Mouse (Mus musculus) forebrain, embryonic 10.5 days (tissue): ENCODE measurements around the gene Lrrc66. TPM values are rescaled to one million over a fixed set of nuclear protein-coding genes. Genes with fewer than 3 reads are reported as not detected.
A peak's percentile ranks its signal among the peaks of the same experiment; 100 is the strongest.

Experiments used
- DNase-seq: peaks from one replicate; pipeline ENCODE4 v3.0.0-alpha.2; 2017; ENCODE audit warnings: low spot score; ENCODE audit errors: extremely low spot score
- H3K27ac ChIP-seq: fragments of 300-500 bp; sonication (generic); 2 replicates; pipeline ENCODE4 v1.5.1; 2016; ENCODE audit warnings: mild to moderate bottlenecking
- H3K27me3 ChIP-seq: fragments of 300-500 bp; sonication (generic); 2 replicates; pipeline ENCODE4 v1.6.1; 2016; ENCODE audit warnings: mild to moderate bottlenecking; ENCODE audit not compliant: poor library complexity, severe bottlenecking
- H3K36me3 ChIP-seq: fragments of 300-500 bp; sonication (generic); replicated peaks from 2 replicates; pipeline ENCODE4 v1.6.1; 2016; ENCODE audit warnings: mild to moderate bottlenecking, moderate library complexity
- H3K4me1 ChIP-seq: fragments of 300-500 bp; sonication (generic); 2 replicates; pipeline ENCODE4 v1.6.1; 2016
- H3K4me3 ChIP-seq: fragments of 300-500 bp; sonication (generic); 2 replicates; pipeline ENCODE4 v1.5.1; 2016; ENCODE audit warnings: mild to moderate bottlenecking, moderate library complexity
- H3K9me3 ChIP-seq: fragments of 300-500 bp; sonication (generic); 2 replicates; pipeline ENCODE4 v1.6.1; 2016; ENCODE audit warnings: mild to moderate bottlenecking, moderate library complexity
- WGBS: fragments of 180-500 bp; shearing (Covaris S2); methylation state at CpG from one replicate; pipeline ENCODE4 v1.1.7; 2016; 5-methylcytosine and 5-hydroxymethylcytosine counted together
- polyA plus RNA-seq: library from polyadenylated mRNA; unstranded; fragments of >200 nt; fragmentation: Nextera tagmentation; extraction: Ambion mirVana; gene quantifications from 2 replicates; pipeline ENCODE4 v1.2.1, GENCODE M21; 2016

The Lrrc66 gene
- polyA plus RNA-seq, 1 experiment from 2014 or later = not detected

DNA sequence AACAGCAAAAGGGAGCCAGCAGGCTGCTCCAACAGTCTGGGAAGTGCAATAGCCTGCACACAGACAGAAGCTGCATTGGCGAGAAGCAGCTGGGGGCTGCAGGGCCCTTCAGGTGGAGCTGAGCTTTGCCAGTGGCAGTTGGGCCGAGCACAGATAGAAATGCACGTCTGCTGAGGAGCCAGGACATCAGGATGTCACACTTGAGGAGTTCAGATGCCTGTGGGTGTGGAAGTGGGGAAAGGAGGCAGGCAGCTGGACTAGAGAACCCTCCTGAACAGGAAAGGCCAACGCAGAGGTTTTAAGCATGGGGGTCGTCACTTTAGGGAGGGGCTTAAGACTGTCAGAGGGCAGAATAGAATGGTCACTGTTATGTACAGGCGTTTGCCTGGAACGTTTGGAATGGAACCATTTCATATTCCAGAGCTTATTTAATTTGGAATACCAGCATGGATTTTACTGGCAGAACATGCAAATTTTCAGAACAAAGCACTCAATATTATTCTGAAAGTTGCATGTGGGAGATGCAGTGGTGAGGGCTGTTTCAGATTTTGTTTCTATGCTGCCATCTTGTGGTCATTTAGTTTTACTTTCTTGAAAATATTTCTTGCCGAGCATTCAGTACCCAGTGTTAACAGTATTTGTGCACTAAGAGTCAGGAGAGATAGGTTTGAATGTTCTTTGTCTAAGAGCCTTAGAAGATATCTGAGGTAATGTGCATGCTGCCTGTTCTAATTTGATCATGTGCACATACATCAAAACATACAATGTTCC is 5.2 kb upstream of the Lrrc66 start:
- H3K9me3 ChIP-seq = peaks cover 10% of the 10 kb centered on the region
- WGBS = 46% methylated on average over 8 of the region's 8 CpGs
- H3K4me1 ChIP-seq = peaks cover 18% of the 10 kb centered on the region
- no peak overlapping the region for H3K4me3 ChIP-seq
- no peaks in the 10 kb centered on the region for H3K27me3 ChIP-seq
- peaks cover 54% of the 10 kb centered on the region for H3K36me3 ChIP-seq
- H3K27ac ChIP-seq = 0 out of 2 replicates have a peak overlapping the region, but pooled peaks have one; percentile 51
- DNase-seq = no peak

DNA sequence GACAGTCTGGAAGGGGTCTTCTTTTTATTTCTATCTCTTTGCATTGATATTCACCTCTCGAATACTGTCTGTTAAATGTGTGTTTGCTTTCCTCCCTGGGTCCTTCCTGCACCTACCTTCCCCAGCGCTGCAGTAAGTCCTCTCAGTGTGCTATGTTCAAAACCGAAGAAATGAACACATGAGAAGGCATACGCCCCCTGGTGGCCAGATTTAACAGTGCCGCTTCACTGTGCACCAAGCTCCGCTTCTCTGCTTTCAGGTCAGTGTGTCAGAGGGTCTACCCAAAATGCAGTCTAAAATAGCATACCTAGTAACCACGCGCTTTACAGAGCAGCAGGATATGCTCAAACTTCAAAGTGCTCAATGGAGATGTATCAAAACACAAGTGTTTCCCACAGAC is 815 bp upstream of the Lrrc66 start:
- no peaks in the 10 kb centered on the region for H3K27me3 ChIP-seq
- DNase-seq = peak; percentile 68
- peaks cover 10% of the 10 kb centered on the region for H3K9me3 ChIP-seq
- no peak overlapping the region for H3K27ac ChIP-seq
- H3K36me3 ChIP-seq = peaks cover 37% of the 10 kb centered on the region
- peaks cover 30% of the 10 kb centered on the region for H3K4me1 ChIP-seq
- no peak overlapping the region for H3K4me3 ChIP-seq
- WGBS = 57% methylated on average over 8 of the region's 8 CpGs

DNA sequence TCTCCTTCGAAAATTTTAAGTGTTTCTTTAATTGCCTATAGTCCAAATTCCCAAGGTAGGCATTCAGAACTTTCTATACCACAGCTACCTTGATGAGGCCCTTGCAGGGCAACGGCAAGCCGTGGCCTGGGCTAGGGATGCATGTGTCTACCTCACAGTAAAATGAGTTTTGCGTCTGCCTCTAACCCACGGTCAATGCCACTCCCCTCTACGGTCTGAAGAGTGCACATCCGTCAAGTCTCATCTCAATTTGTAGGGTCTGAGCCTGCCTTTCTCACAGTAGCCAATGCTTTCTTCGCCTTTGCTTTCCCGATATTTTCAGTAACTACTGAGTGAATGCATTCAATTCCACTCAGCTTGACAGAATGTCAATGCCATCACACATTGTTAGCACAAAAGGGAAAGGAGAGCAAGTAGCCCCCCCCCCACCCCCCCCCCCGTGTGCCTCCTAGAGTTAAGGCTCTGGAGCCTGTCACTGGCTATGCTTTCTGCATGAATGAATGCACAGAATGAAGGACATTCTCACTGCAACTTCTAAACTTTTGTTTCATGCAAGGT is 1.2 kb downstream of the Lrrc66 start:
- peaks cover 10% of the 10 kb centered on the region for H3K9me3 ChIP-seq
- no peak overlapping the region for H3K4me3 ChIP-seq
- no peak for DNase-seq
- no peak overlapping the region for H3K27ac ChIP-seq
- H3K4me1 ChIP-seq = peaks cover 25% of the 10 kb centered on the region
- H3K27me3 ChIP-seq = no peaks in the 10 kb centered on the region
- 57% methylated on average over 10 of the region's 10 CpGs for WGBS
- peaks cover 24% of the 10 kb centered on the region for H3K36me3 ChIP-seq

GRCm38 (mm10) chr5:73630141-73630540 is 2.2 kb downstream of the Lrrc66 start:
- peaks cover 16% of the 10 kb centered on the region for H3K36me3 ChIP-seq
- peaks cover 25% of the 10 kb centered on the region for H3K4me1 ChIP-seq
- WGBS = 90% methylated on average over 5 of the region's 5 CpGs
- no peak overlapping the region for H3K4me3 ChIP-seq
- no peak overlapping the region for H3K27ac ChIP-seq
- H3K27me3 ChIP-seq = no peaks in the 10 kb centered on the region
- no peak for DNase-seq
- peaks cover 10% of the 10 kb centered on the region for H3K9me3 ChIP-seq

DNA sequence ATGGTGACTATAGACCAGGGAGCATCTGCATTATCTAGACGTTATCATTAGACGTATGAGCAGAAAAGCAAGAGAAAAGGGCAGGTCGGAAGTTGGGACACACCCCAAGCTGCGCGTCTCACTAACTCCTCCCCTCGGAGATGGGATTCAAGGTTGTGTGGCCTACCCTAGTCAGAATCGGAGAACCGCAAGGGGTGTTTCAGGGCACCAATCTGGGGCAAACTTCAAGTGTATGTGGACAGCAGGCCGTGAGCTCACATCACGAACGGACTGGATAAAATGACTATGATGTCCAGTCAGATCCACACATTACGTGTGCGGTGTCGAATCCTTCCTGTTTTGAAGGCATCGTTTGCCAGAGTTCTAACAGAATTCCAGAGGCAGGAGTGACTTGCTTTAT is 4.3 kb downstream of the Lrrc66 start:
- Histone ChIP-seq H3K9me3 (no peaks in the 10 kb centered on the region), H3K27me3 (no peaks in the 10 kb centered on the region), H3K36me3 (no peaks in the 10 kb centered on the region), H3K4me3 (no peak overlapping the region), H3K27ac (no peak overlapping the region), H3K4me1 (peaks cover 25% of the 10 kb centered on the region)
- WGBS = 78% methylated on average over 15 of the region's 15 CpGs
- no peak for DNase-seq

DNA sequence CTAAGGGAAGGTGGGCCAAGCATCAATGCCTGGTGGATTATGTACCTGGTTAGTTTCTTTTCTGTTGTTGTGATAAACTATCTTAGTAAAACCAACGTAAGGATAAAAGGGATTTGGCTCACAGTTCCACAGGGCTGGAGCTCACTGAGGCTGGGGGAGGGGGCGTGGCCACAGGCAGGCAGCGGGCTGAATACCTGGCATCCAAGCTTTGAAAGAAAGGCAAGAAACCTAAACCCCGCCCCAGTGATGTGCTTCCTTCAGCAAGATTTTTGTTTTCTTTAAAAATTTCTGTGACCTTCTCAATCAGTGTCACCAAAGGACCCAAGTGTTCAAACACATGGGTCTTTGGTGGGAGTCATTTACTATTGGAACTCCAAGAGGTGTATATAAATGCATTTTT is 4.8 kb downstream of the Lrrc66 start:
- H3K27me3 ChIP-seq = no peaks in the 10 kb centered on the region
- H3K36me3 ChIP-seq = no peaks in the 10 kb centered on the region
- peaks cover 25% of the 10 kb centered on the region for H3K4me1 ChIP-seq
- H3K9me3 ChIP-seq = no peaks in the 10 kb centered on the region
- no peak overlapping the region for H3K4me3 ChIP-seq
- no peak for DNase-seq
- WGBS = 46% methylated on average over 4 of the region's 4 CpGs
- H3K27ac ChIP-seq = no peak overlapping the region

- Histone ChIP-seq H3K4me3 (no peak overlapping the region), H3K4me1 (peaks cover 19% of the 10 kb centered on the region), H3K9me3 (no peaks in the 10 kb centered on the region), H3K27me3 (no peaks in the 10 kb centered on the region), H3K27ac (no peak overlapping the region), H3K36me3 (no peaks in the 10 kb centered on the region)
- no peak for DNase-seq
- 95% methylated on average over 7 of the region's 7 CpGs for WGBS
Observed at GRCm38 (mm10) chr5:73626842-73627241, 5.5 kb downstream of the Lrrc66 start.

- Histone ChIP-seq H3K4me1 (peaks cover 10% of the 10 kb centered on the region), H3K36me3 (no peaks in the 10 kb centered on the region), H3K27me3 (no peaks in the 10 kb centered on the region), H3K27ac (no peak overlapping the region), H3K9me3 (no peaks in the 10 kb centered on the region), H3K4me3 (no peak overlapping the region)
- WGBS = 73% methylated on average over 1 of the region's 1 CpGs
- no peak for DNase-seq
Observed at GRCm38 (mm10) chr5:73625505-73625904, 6.8 kb downstream of the Lrrc66 start.

GRCm38 (mm10) chr5:73618969-73619368 is 13.4 kb downstream of the Lrrc66 start:
- no peak overlapping the region for H3K27ac ChIP-seq
- peaks cover 5% of the 10 kb centered on the region for H3K4me1 ChIP-seq
- H3K36me3 ChIP-seq = no peaks in the 10 kb centered on the region
- no peak for DNase-seq
- no peak overlapping the region for H3K4me3 ChIP-seq
- H3K9me3 ChIP-seq = no peaks in the 10 kb centered on the region
- H3K27me3 ChIP-seq = no peaks in the 10 kb centered on the region
- WGBS = 92% methylated on average over 1 of the region's 1 CpGs

DNA sequence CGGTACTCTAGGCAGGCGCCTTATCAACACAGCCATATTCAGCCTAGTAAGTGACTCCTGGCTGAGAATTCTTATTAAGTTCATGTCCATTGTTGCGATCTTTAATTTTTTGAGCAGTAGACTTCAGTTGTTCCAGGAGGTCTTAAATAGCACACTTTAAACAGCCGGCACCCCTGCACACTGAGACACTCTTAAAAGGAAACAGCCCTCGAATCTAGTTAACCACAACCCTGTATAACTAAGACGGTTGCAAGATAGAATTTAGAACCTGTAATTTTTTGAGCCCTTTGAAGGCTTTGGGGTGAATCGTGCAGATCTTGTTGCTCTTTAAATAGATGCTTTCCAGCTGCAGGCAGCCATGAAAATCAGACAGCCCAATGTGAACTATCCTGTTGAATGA is 17.1 kb downstream of the Lrrc66 start:
- no peak overlapping the region for H3K4me3 ChIP-seq
- no peaks in the 10 kb centered on the region for H3K4me1 ChIP-seq
- H3K27me3 ChIP-seq = no peaks in the 10 kb centered on the region
- no peak overlapping the region for H3K27ac ChIP-seq
- no peak for DNase-seq
- H3K9me3 ChIP-seq = peaks cover 9% of the 10 kb centered on the region; the same call in 1 of the 2 replicates
- no peaks in the 10 kb centered on the region for H3K36me3 ChIP-seq
- 89% methylated on average over 7 of the region's 7 CpGs for WGBS

DNA sequence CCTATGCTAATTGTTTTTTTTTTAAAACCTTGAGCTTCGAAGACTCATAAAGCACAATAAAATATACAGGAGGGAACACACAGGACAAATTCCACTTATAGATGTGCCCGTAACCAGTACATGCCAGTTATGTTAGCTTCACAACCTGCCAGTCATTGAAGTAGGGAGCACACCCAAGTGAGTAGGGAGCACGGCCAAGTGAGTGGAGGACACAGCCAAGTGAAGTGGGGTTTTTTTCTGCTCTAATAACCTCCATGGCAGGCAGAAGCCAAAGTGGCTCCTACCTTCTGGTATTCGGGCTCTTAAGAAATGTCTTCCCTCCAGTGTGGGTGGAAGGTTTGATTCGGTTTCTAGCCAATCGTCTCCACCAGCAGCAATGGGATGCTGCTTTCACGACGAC is 19.0 kb downstream of the Lrrc66 start:
- no peaks in the 10 kb centered on the region for H3K4me1 ChIP-seq
- no peaks in the 10 kb centered on the region for H3K27me3 ChIP-seq
- no peak for DNase-seq
- WGBS = 92% methylated on average over 8 of the region's 8 CpGs
- no peak overlapping the region for H3K4me3 ChIP-seq
- H3K9me3 ChIP-seq = peaks cover 9% of the 10 kb centered on the region; the same call in 1 of the 2 replicates
- H3K36me3 ChIP-seq = no peaks in the 10 kb centered on the region
- H3K27ac ChIP-seq = no peak overlapping the region

GRCm38 (mm10) chr5:73611071-73611470 is 21.3 kb downstream of the Lrrc66 start:
- H3K4me1 ChIP-seq = no peaks in the 10 kb centered on the region
- H3K27ac ChIP-seq = no peak overlapping the region
- H3K27me3 ChIP-seq = no peaks in the 10 kb centered on the region
- no peak for DNase-seq
- no peaks in the 10 kb centered on the region for H3K36me3 ChIP-seq
- WGBS = 88% methylated on average over 4 of the region's 4 CpGs
- no peak overlapping the region for H3K4me3 ChIP-seq
- H3K9me3 ChIP-seq = peaks cover 15% of the 10 kb centered on the region; the same call in 1 of the 2 replicates

DNA sequence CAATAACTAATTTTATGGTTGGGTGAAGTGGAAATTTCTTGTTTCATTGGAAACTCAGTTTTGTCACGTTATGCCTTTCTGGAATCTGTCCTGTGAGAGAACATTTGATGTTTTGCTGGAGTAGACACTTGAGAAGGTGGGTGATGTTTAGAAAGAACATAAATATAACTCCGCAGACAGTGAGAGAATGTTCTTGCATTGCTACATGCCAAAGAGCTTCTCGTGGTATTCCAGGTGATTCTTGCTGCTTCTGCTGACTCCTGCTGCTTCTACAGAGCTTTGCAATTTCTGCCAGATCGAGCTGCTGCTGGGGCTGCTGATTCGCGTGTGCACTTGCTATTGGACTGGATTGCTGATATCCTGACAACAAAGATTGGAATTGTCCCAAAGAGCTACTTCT is 27.4 kb downstream of the Lrrc66 start:
- H3K4me1 ChIP-seq = peaks cover 7% of the 10 kb centered on the region; the same call in 1 of the 2 replicates
- H3K4me3 ChIP-seq = no peak overlapping the region
- no peak overlapping the region for H3K27ac ChIP-seq
- peaks cover 6% of the 10 kb centered on the region; the same call in 1 of the 2 replicates for H3K9me3 ChIP-seq
- DNase-seq = no peak
- no peaks in the 10 kb centered on the region for H3K27me3 ChIP-seq
- no peaks in the 10 kb centered on the region for H3K36me3 ChIP-seq
- 91% methylated on average over 6 of the region's 6 CpGs for WGBS
